Mouse (Mus musculus) spleen, adult 2 months (tissue): ENCODE data around the gene Arhgdig. TPM values are rescaled to one million over a fixed set of nuclear protein-coding genes. Genes with fewer than 3 reads are reported as not detected.

Experiments
- DNase-seq, 2 experiments: peaks; one replicate each; pipeline versions ENCODE4 v3.0.0 to v3.0.0-alpha.2; 2012 to 2021; ENCODE audit warnings: low spot score in 2 of 2, low read depth in 1 of 2
- H3K27ac ChIP-seq: fragments of 200-500 bp; 2 replicates; pipeline ENCODE4 v1.5.1; 2012; ENCODE audit warnings: low read length, inconsistent platforms; ENCODE audit not compliant: insufficient read depth
- H3K27me3 ChIP-seq: fragments of 200-500 bp; 2 replicates; pipeline ENCODE4 v1.6.1; 2012; ENCODE audit warnings: mild to moderate bottlenecking, moderate library complexity, low read length, inconsistent platforms; ENCODE audit not compliant: control insufficient read depth, insufficient read depth
- H3K36me3 ChIP-seq: fragments of 200-500 bp; 2 replicates; pipeline ENCODE4 v1.6.1; 2012; ENCODE audit warnings: mild to moderate bottlenecking, low read length, inconsistent platforms; ENCODE audit not compliant: control insufficient read depth, insufficient read depth
- H3K4me1 ChIP-seq: fragments of 200-500 bp; 2 replicates; pipeline ENCODE4 v1.6.1; 2011; ENCODE audit warnings: inconsistent platforms; ENCODE audit not compliant: control insufficient read depth, insufficient read depth, insufficient read length
- H3K4me3 ChIP-seq: fragments of 200-500 bp; 2 replicates; pipeline ENCODE4 v1.5.1; 2011; ENCODE audit warnings: mild to moderate bottlenecking, inconsistent platforms; ENCODE audit not compliant: insufficient read depth, insufficient read length; ENCODE audit errors: extremely low read depth
- CTCF ChIP-seq: fragments of 200-500 bp; IDR thresholded peaks from 2 replicates; pipeline ENCODE4 v1.5.1; 2011; ENCODE audit warnings: mild to moderate bottlenecking, inconsistent platforms; ENCODE audit not compliant: insufficient read depth, insufficient read length, insufficient replicate concordance; ENCODE audit errors: extremely low read depth
- POLR2A ChIP-seq: fragments of 200-500 bp; IDR thresholded peaks from 2 replicates; pipeline ENCODE4 v1.6.1; 2011; ENCODE audit warnings: low read depth, low read length, inconsistent platforms
- WGBS: fragments of 180-500 bp; shearing (Covaris S2); methylation state at CpG from one replicate; pipeline ENCODE4 v1.1.7; 2018; 5-methylcytosine and 5-hydroxymethylcytosine counted together
- polyA plus RNA-seq: library from polyadenylated mRNA; depleted of rRNA; stranded (reverse); fragments of >200 nt; gene quantifications from 2 replicates; pipeline ENCODE4 v1.2.3, GENCODE M21; 2012; rRNA removed

Gene Arhgdig
- polyA plus RNA-seq = 7.7 and 15.8 TPM in 2 replicates

DNA sequence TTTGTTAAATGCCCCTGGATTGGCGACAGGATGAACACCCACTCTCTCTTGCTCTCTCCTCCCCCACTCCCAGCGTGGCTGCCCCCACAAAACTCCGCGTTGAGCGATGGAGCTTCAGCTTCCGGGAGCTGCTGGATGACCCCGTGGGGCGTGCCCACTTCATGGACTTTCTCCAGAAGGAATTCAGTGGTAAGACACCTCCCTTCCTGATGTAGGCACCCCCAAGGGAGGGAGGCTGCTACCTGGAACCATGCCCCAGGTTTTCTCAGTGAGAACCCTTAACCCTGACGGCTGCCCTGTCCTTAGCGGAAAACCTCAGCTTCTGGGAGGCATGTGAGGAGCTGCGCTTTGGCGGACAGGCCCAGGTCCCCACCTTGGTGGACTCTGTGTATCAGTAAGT lies at the start of gene Arhgdig:
Gene Arhgdig, minus strand, starts transcription at position 101 of the 400 bp plus-strand sequence.
- Histone ChIP-seq H3K36me3 (no peaks in the 10 kb centered on the region), H3K4me1 (peaks cover 3% of the 10 kb centered on the region; the same call in 1 of the 2 replicates), H3K27ac (no peak within 1 kb of the TSS), H3K27me3 (peaks cover 5% of the 10 kb centered on the region; the same call in 1 of the 2 replicates), H3K4me3 (no peak within 1 kb of the TSS)
- no peak for DNase-seq
- 89% methylated on average over 12 of the region's 12 CpGs for WGBS
- no peak for TF ChIP-seq CTCF

DNA sequence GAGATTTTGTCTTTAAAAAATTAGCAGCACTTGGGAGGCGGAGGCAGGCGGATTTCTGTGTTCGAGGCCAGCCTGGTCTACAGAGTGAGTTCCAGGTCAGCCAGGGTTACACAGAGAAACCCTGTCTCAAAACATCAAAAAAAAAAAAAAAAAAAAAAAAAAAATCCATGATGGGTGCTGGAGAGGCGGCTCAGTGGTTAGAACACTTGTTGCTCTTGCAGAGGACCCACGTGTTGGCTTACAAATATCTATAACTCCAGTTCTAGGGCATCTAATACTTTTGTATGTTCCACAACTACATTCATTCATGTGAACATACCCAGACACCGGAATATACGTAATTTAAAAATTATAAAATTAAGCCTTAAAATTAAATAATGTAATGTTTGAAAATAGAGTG lies 47.7 kb upstream of the Arhgdig start:
- H3K4me1 ChIP-seq = no peaks in the 10 kb centered on the region
- H3K4me3 ChIP-seq = no peak overlapping the region
- DNase-seq = no peak
- no peaks in the 10 kb centered on the region for H3K27me3 ChIP-seq
- H3K27ac ChIP-seq = no peak overlapping the region
- H3K36me3 ChIP-seq = peaks cover 14% of the 10 kb centered on the region; the same call in 1 of the 2 replicates
- TF ChIP-seq CTCF (no peak), POLR2A (no peak)
- 97% methylated on average over 7 of the region's 7 CpGs for whole genome bisulfite sequencing

DNA sequence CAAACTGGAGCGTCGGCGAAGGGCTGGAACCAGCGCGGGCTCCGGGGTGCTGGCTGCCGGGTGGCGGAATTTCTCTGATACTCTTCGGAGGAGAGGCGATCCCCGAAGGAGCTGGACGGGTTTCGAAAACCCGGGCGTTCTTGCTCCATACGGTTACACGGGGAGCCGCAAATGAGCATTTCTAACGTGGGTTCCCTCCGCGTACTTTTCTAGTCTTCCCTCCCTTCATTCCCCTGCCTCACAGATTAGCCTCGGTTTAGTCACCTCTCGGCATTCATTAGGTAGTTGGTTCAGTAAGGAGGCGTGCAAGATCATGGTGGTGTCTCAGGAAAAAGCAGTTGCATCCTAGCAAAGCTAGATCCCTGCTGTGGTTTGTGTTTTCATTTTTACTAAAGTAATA lies 45.8 kb upstream of the Arhgdig start:
- no peak for DNase-seq
- H3K36me3 ChIP-seq = peaks cover 6% of the 10 kb centered on the region; the same call in 1 of the 2 replicates
- H3K27ac ChIP-seq = peak overlapping the region; percentile 94
- peak overlapping the region; percentile 99 for H3K4me3 ChIP-seq
- TF ChIP-seq POLR2A (no peak), CTCF (no peak)
- H3K4me1 ChIP-seq = no peaks in the 10 kb centered on the region
- 1% methylated on average over 24 of the region's 24 CpGs for WGBS
- no peaks in the 10 kb centered on the region for H3K27me3 ChIP-seq

DNA sequence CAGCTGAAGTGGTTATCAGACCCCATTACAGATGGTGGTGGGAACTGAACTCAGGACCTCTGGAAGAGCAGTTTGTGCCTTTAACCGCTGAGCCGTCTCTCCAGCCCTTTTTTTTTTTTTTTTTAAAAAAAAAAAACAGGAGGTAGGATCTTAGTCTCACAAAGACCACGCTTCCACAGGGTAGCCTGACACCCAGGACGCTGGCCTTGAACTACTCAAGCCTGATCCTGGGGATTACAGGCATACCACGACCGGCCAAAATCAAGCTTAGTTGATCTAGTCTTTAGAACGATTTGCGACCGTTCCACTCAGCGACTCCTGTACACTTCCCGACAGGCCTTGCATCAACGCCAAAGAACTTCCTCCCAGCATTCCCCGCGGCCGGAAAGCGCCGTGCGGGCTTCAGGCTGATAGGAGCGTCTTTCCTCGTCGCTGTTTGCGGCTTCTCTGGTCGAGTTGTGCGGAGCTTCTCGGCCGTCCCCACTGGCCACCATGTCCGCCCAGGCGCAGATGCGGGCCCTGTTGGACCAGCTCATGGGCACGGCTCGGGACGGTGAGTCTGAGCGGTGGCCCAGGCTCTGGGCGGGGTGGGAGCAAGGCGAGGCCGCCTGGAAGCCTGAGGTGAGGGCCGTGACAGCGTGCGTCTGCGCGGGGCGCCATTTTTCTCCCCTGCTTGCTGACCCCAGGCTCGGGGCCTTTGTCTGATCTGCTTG lies 45.1 kb upstream of the Arhgdig start, which contains the start of gene Luc7l:
Gene Luc7l, plus strand, starts transcription at position 358 of the 713 bp plus-strand sequence.
- WGBS = under 1% methylated on average over 43 of the region's 43 CpGs
- Histone ChIP-seq H3K36me3 (peaks cover 4% of the 10 kb centered on the region; the same call in 1 of the 2 replicates), H3K27me3 (no peaks in the 10 kb centered on the region), H3K27ac (peak within 1 kb of the TSS; percentile 94), H3K4me3 (peak within 1 kb of the TSS; percentile 99), H3K4me1 (no peaks in the 10 kb centered on the region)
- no peak for TF ChIP-seq CTCF
- TF ChIP-seq POLR2A = peak; percentile 89
- peak; percentile 79 to 94 for DNase-seq

DNA sequence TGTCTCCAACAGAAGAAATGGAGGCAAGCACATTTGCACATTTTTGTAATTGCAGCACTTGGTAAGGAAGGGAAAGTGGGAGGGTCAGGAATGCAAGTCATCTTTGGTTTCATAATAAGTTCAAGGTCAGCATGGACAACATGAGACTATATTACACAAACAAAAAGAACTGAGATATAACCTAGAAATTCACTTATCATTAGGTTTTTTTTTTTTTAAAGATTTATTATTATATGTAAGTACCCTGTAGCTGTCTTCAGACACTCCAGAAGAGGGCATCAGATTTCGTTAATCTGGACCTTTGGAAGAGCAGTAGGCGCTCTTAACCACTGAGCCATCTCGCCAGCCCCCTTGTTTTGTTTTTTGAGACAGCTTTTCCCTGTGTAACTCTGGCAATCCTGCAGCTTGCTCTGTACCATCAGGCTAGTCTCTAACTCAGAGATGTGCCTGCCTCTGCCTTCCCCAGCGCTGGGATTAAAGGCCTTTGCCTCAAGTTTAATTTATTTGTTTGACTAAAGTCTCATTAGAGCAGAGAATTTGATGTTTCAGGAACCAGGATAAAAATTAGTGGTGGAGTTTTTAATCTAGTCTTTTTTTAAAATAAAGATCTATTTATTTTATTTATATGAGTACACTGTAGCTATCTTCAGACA lies 44.4 kb upstream of the Arhgdig start:
- TF ChIP-seq POLR2A (no peak), CTCF (no peak)
- WGBS = 43% methylated on average over 4 of the region's 4 CpGs
- Histone ChIP-seq H3K4me3 (peak overlapping the region; percentile 99; the same call in 1 of the 2 replicates), H3K4me1 (no peaks in the 10 kb centered on the region), H3K27ac (no peak overlapping the region), H3K36me3 (peaks cover 4% of the 10 kb centered on the region; the same call in 1 of the 2 replicates), H3K27me3 (no peaks in the 10 kb centered on the region)
- no peak for DNase-seq

DNA sequence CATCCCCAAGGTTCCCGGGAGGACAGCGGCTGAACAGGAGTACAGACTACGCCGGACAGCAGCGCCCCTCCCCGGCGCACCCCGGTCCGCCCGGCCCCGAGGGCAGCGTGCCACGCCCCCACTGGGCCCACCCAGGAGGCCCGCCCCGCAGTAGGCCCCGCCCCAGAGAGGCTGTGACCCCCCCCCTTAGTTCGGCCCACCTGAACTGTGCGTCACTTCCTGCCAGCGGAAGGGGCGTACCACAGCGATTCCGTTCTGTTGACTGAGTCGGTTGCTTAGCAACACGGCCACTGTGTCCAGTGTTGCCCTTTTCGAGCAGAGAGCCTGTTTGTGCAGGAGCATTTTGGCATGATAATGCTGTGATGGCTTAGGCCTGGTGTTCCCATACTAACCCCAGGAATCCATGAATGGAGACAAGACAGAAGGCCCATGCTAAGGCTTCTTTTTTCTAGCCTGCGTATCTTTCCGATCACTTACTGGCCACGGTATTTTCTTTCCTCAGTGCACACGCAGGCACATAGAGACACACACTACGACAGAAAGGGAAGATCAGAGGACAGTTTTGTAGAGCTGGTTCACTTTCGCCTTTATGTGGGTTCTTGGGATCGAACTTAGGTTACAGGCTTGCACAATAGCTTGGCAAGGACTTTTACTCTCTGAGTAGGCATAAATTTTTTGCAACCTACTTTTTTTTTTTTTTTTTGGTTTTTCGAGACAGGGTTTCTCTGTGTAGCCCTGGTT lies 36.7 kb upstream of the Arhgdig start, which contains the start of gene Fam234a:
Gene Fam234a, minus strand, starts transcription at position 142 of the 741 bp plus-strand sequence.
- TF ChIP-seq POLR2A (no peak), CTCF (no peak)
- WGBS = 6% methylated on average over 33 of the region's 33 CpGs
- peaks cover 5% of the 10 kb centered on the region; the same call in 1 of the 2 replicates for H3K4me1 ChIP-seq
- H3K27ac ChIP-seq = peak within 1 kb of the TSS; percentile 51
- H3K36me3 ChIP-seq = no peaks in the 10 kb centered on the region
- peak; percentile 89 to 90 for DNase-seq
- no peaks in the 10 kb centered on the region for H3K27me3 ChIP-seq
- peak within 1 kb of the TSS; percentile 68 for H3K4me3 ChIP-seq
